Mouse (Mus musculus) c-Kit-positive CD71-negative TER-119-negative erythroid progenitor cells, embryonic 14.5 days (primary cell): Measurements from ENCODE around the gene Aqp8.
A peak's percentile ranks its signal among the peaks of the same experiment; 100 is the strongest.

Experiments used
- DNase-seq: peaks from one replicate; pipeline ENCODE4 v3.0.0-alpha.2; 2013; ENCODE audit warnings: low read depth

The Aqp8 gene

GRCm38 (mm10) chr7:123499481-123500238 is 37.6 kb downstream of the Aqp8 start:
- no peak for DNase-seq

GRCm38 (mm10) chr7:123500239-123501219 is 38.4 kb downstream of the Aqp8 start, which contains the start of gene Zkscan2:
TSS of gene Zkscan2 (minus strand) at chr7:123500449.
- peak; percentile 19 for DNase-seq

DNA sequence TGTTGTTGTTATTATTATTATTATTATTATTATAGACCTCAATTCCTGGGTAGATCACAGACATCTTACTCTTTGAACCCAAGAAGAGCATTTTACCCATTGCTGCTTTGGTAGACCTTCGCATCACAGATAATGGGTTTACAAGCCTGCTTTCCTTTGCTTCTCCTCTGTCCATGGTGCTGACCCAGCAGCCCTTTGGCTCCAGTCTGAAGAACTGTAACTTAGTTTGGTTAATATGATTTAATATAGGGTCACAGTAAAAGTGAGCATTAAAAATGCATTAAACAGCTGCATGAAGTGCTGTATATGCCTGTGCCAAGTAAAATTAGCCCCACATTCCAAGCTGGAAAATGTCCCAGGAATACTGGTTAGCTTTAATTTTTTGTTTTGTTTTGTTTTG is 41.3 kb downstream of the Aqp8 start:
- DNase-seq, result peak; percentile 44

DNA sequence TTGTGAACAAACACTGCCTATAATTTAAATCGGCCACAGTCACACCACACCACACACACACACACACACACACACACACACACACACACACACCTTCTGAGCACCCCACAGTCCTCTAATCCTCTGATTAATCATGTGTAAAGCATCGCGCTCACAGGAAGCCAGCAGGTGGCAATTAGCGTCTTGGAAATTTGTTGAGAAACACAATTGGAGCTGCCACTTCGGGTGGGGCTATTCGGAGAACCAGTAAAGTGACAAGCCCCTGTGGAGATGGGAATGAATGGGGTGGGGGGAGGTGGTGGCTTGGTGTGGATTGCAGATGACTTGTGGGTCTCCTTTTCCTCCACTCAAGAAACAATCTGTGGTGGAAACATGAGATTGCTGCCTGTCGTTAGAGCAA is 45.9 kb downstream of the Aqp8 start:
- no peak for DNase-seq
